Mouse (Mus musculus) lung, postnatal 0 days (tissue): ENCODE measurements around the gene Zfp316. TPM values are rescaled to one million over a fixed set of nuclear protein-coding genes. Genes with fewer than 3 reads are reported as not detected.

Source experiments
- ATAC-seq: fragments of 200-750 bp; cut with Nextera tagmentation; 2 replicates; pipeline ENCODE4 v1.8.0; 2017; ENCODE audit warnings: moderate library complexity
- DNase-seq: peaks from one replicate; pipeline ENCODE4 v3.0.0-alpha.2; 2016; ENCODE audit warnings: low spot score
- H3K27ac ChIP-seq: fragments of 300-500 bp; sonication (generic); 2 replicates; pipeline ENCODE4 v1.5.1; 2014; ENCODE audit warnings: antibody characterized with exemption, mild to moderate bottlenecking, low read length, mixed read lengths
- H3K27me3 ChIP-seq: fragments of 300-500 bp; sonication (generic); replicated peaks from 2 replicates; pipeline ENCODE4 v1.6.1; 2014; ENCODE audit warnings: low read length, mixed read lengths; ENCODE audit not compliant: insufficient read depth
- H3K36me3 ChIP-seq: fragments of 300-500 bp; sonication (generic); 2 replicates; pipeline ENCODE4 v1.6.1; 2014; ENCODE audit warnings: low read length, mixed read lengths; ENCODE audit not compliant: insufficient read depth
- H3K4me1 ChIP-seq: fragments of 300-500 bp; sonication (generic); 2 replicates; pipeline ENCODE4 v1.6.1; 2014; ENCODE audit warnings: antibody characterized with exemption, low read depth, low read length, mixed read lengths; ENCODE audit not compliant: insufficient read depth
- H3K4me2 ChIP-seq: fragments of 300-500 bp; sonication (generic); replicated peaks from 2 replicates; pipeline ENCODE4 v1.6.1; 2014; ENCODE audit warnings: low read depth, mild to moderate bottlenecking, low read length, moderate library complexity, mixed read lengths
- H3K4me3 ChIP-seq: fragments of 300-500 bp; sonication (generic); 2 replicates; pipeline ENCODE4 v1.5.1; 2014; ENCODE audit warnings: low read depth, low read length
- H3K9ac ChIP-seq: fragments of 300-500 bp; sonication (generic); replicated peaks from 2 replicates; pipeline ENCODE4 v1.6.1; 2014; ENCODE audit warnings: low read depth, mild to moderate bottlenecking
- H3K9me3 ChIP-seq: fragments of 300-500 bp; sonication (generic); 2 replicates; pipeline ENCODE4 v1.6.1; 2016; ENCODE audit warnings: low read length, mixed read lengths
- CTCF ChIP-seq: IDR thresholded peaks from 2 replicates; pipeline ENCODE4 v1.5.1; 2016; ENCODE audit warnings: antibody characterized with exemption, mild to moderate bottlenecking
- EP300 ChIP-seq: IDR thresholded peaks from 2 replicates; pipeline ENCODE4 v1.6.1; 2016; ENCODE audit warnings: antibody characterized with exemption, mild to moderate bottlenecking, control low read depth
- WGBS: fragments of 180-500 bp; shearing (Covaris S2); extraction: QIAGEN DNeasy Blood & Tissue Kit; methylation state at CpG from one replicate; pipeline ENCODE4 v1.1.7; 2014; 5-methylcytosine and 5-hydroxymethylcytosine counted together
- polyA plus RNA-seq: library from polyadenylated mRNA; unstranded; fragments of >200 nt; fragmentation: Nextera tagmentation; extraction: Ambion mirVana; gene quantifications from 2 replicates; pipeline ENCODE4 v1.2.1, GENCODE M21; 2015

Gene Zfp316
- polyA plus RNA-seq = 1.4 and 1.6 TPM in 2 replicates

GRCm38 (mm10) chr5:143269363-143270150, at the start of gene Zfp316:
TSS of gene Zfp316 (minus strand) at chr5:143270022.
- H3K4me1 ChIP-seq = no peaks in the 10 kb centered on the region
- ATAC-seq = peak; percentile 89

DNA sequence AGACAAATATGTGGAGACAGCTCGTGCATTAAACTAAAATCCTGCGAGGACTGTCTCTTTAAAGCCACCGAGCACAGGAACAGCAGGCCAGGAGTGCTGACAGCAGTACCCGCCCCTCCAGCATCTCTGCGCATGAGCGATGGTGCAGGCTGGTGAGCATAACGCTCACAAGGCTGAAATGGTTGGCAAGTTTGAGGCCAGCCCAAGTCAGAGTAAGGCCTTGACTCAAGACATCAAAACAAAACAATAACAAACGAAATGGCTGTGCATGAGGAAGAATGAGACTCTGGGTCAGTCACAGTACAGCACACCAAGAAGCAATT, 47.4 kb upstream of the Zfp316 start:
- no peak overlapping the region for H3K9ac ChIP-seq
- WGBS = 82% methylated on average over 8 of the region's 8 CpGs
- TF ChIP-seq CTCF (no peak), EP300 (no peak)
- no peaks in the 10 kb centered on the region for H3K9me3 ChIP-seq
- H3K4me3 ChIP-seq = no peak overlapping the region
- H3K36me3 ChIP-seq = peaks cover 28% of the 10 kb centered on the region
- no peaks in the 10 kb centered on the region for H3K27me3 ChIP-seq
- H3K4me1 ChIP-seq = no peaks in the 10 kb centered on the region; the same call in 1 of the 2 replicates
- H3K4me2 ChIP-seq = no peak overlapping the region
- DNase-seq (no peak), ATAC-seq (no peak)
- H3K27ac ChIP-seq = no peak overlapping the region

More at GRCm38 (mm10) chr5:143269363-143270150, at the start of gene Zfp316:
- H3K9me3 ChIP-seq = no peaks in the 10 kb centered on the region
- H3K4me3 ChIP-seq = peak within 1 kb of the TSS; percentile 88
- no peaks in the 10 kb centered on the region for H3K27me3 ChIP-seq
- peak within 1 kb of the TSS; percentile 52 for H3K9ac ChIP-seq
- H3K4me2 ChIP-seq = peak within 1 kb of the TSS; percentile 94
- H3K27ac ChIP-seq = no peak within 1 kb of the TSS
- TF ChIP-seq CTCF = no peak
- no peak for TF ChIP-seq EP300
- under 1% methylated on average over 52 of the region's 79 CpGs for WGBS
- no peaks in the 10 kb centered on the region for H3K36me3 ChIP-seq
- peak; percentile 69 for DNase-seq

- no peak overlapping the region for H3K9ac ChIP-seq
- H3K4me3 ChIP-seq = no peak overlapping the region
- no peaks in the 10 kb centered on the region for H3K9me3 ChIP-seq
- H3K4me1 ChIP-seq = no peaks in the 10 kb centered on the region; the same call in 1 of the 2 replicates
- 86% methylated on average over 5 of the region's 5 CpGs for WGBS
- TF ChIP-seq CTCF = no peak
- TF ChIP-seq EP300 = no peak
- no peak overlapping the region for H3K27ac ChIP-seq
- no peak for DNase-seq
- no peaks in the 10 kb centered on the region for H3K27me3 ChIP-seq
- H3K4me2 ChIP-seq = no peak overlapping the region
- no peak for ATAC-seq
- H3K36me3 ChIP-seq = peaks cover 27% of the 10 kb centered on the region
Measured at GRCm38 (mm10) chr5:143316605-143317287, 46.9 kb upstream of the Zfp316 start.

- H3K4me1 ChIP-seq = no peaks in the 10 kb centered on the region; the same call in 1 of the 2 replicates
- peaks cover 28% of the 10 kb centered on the region for H3K36me3 ChIP-seq
- DNase-seq (no peak), ATAC-seq (no peak)
- TF ChIP-seq EP300 (no peak), CTCF (no peak)
- H3K27me3 ChIP-seq = no peaks in the 10 kb centered on the region
- peak overlapping the region; percentile 76; the same call in 1 of the 2 replicates for H3K9ac ChIP-seq
- H3K9me3 ChIP-seq = no peaks in the 10 kb centered on the region
- peak overlapping the region; percentile 89 for H3K4me3 ChIP-seq
- no peak overlapping the region for H3K27ac ChIP-seq
- 8% methylated on average over 8 of the region's 8 CpGs for WGBS
- peak overlapping the region; percentile 95 for H3K4me2 ChIP-seq
Measured at GRCm38 (mm10) chr5:143315514-143315888, 45.7 kb upstream of the Zfp316 start.

DNA sequence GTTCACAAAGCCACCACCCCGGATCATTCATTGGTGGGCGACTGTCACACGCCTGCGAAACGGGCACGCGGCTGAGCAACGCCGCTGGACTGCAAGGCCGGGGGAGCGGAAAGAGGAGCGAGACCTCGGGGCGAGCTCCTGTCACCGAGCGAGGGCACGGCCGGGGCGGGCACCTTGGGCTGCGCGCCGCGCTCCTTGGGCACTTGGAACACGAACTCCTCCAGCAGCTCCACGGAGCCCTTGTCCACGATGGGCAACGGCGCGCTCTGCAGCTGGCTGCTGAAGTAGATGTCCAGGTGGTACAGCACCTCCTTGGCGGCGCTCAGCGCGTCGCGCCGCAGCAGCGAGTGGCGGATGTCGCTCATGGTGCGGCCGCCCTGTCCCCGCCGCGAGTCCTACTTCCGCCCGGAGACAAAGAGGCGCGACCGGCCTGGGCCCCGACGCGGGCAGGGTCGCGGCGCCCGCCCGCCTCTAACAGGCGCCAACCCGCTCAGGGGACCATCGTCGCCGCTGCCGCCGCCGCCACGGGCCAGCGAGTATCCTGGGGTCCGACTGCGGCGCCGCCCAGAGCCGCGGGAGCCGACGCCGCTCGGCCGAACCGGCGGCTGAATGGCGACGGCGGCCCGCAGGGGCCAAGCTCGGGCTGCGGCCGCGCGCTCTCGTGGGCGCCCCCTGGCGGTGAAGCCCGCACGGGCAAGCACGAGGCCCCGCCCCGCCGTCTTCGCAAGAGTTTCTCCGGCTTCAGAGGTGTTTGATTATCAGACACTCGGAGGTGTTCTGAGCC, 45.1 kb upstream of the Zfp316 start, which contains the start of gene E130309D02Rik:
E130309D02Rik (minus strand) TSS at position 631 of the 784 bp plus-strand sequence.
- ATAC-seq = peak; percentile 92
- Histone ChIP-seq H3K9ac (peak within 1 kb of the TSS; percentile 76), H3K4me3 (peak within 1 kb of the TSS; percentile 89), H3K36me3 (peaks cover 28% of the 10 kb centered on the region; the same call in 1 of the 2 replicates), H3K9me3 (no peaks in the 10 kb centered on the region), H3K27me3 (no peaks in the 10 kb centered on the region), H3K4me2 (peak within 1 kb of the TSS; percentile 95), H3K27ac (peak within 1 kb of the TSS; percentile 91), H3K4me1 (no peaks in the 10 kb centered on the region; the same call in 1 of the 2 replicates)
- peak; percentile 90 for DNase-seq
- under 1% methylated on average over 77 of the region's 101 CpGs for WGBS
- peak; percentile 82 for TF ChIP-seq CTCF
- TF ChIP-seq EP300 = no peak
